32 mouse cellular contexts compared by ENCODE assay signal in the genomic region with DNA sequence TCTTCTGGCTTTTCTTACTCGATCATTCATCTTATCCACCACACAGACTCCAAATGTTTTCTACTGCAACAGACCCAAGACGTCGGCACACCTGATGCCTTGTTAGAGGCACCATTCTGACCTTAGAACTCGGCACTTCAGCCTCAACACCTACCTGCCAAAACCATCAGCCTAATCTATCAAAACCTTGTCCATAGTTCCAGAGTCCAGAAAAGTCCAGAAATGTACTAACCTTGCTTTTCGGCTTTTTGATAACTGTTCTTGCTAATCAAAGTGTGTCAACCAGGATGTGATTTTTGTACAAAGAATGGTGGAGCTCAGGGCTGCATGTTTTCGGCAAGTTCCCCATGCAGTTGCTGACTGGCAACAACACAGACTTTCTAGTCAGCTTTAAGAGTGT.
"Had no signal": no experiment of that assay in that cellular context is flagged by ENCODE, and none has a peak within 500 bp of the region (broad histone marks: within the 10 kb centered on the region; RNA-seq: fewer than 3 reads in every experiment).

No protein-coding gene starts in this region.

- ATAC-seq: liver, embryonic 12.5 days; liver, postnatal 0 days; lung, postnatal 0 days; midbrain, embryonic 13.5 days; midbrain, embryonic 15.5 days; midbrain, embryonic 16.5 days had no signal

- H3K4me3 ChIP-seq: left cerebral cortex, adult 2 months; limb, embryonic 10.5 days; limb, embryonic 12.5 days; limb, embryonic 13.5 days; limb, embryonic 15.5 days; liver, embryonic 12.5 days; liver, embryonic 13.5 days; liver, embryonic 15.5 days; lung, embryonic 15.5 days; megakaryocyte, embryonic 14.5 days; midbrain, embryonic 10.5 days; midbrain, embryonic 12.5 days; midbrain, embryonic 13.5 days; midbrain, embryonic 15.5 days; myocyte; neural tube, embryonic 12.5 days had no signal

- DNase-seq: left cerebral cortex, postnatal 4 days; liver, embryonic 13.5 days; liver, postnatal 0 days; lung, adult 18-20 months; lung, adult 2 months; lung, embryonic 14.5 days; lung, postnatal 10 days; lung, postnatal 14 days; lung, postnatal 36 days; lung, postnatal 4 days; midbrain, embryonic 14.5 days had no signal

- H3K4me1 ChIP-seq: limb, embryonic 12.5 days; limb, embryonic 13.5 days; midbrain, embryonic 10.5 days; midbrain, embryonic 12.5 days; midbrain, embryonic 13.5 days; midbrain, embryonic 15.5 days; neural tube, embryonic 12.5 days had no signal

- H3K36me3 ChIP-seq: limb, embryonic 10.5 days; limb, embryonic 12.5 days; limb, embryonic 13.5 days; limb, embryonic 15.5 days; liver, embryonic 12.5 days; liver, embryonic 13.5 days; liver, embryonic 15.5 days; lung, embryonic 15.5 days; midbrain, embryonic 10.5 days; midbrain, embryonic 12.5 days; midbrain, embryonic 13.5 days; midbrain, embryonic 15.5 days; neural tube, embryonic 12.5 days had no signal

- H3K27me3 ChIP-seq: limb, embryonic 12.5 days; limb, embryonic 13.5 days; limb, embryonic 15.5 days; liver, embryonic 12.5 days; liver, embryonic 13.5 days; liver, embryonic 15.5 days; midbrain, embryonic 12.5 days; midbrain, embryonic 13.5 days; midbrain, embryonic 15.5 days; neural tube, embryonic 12.5 days had no signal

- H3K27ac ChIP-seq: left cerebral cortex, adult 2 months; limb, embryonic 10.5 days; limb, embryonic 12.5 days; limb, embryonic 13.5 days; limb, embryonic 15.5 days; liver, embryonic 12.5 days; liver, embryonic 13.5 days; liver, embryonic 14.5 days; liver, embryonic 15.5 days; lung, embryonic 15.5 days; macrophage; midbrain, embryonic 10.5 days; midbrain, embryonic 12.5 days; midbrain, embryonic 13.5 days; midbrain, embryonic 15.5 days; neural tube, embryonic 12.5 days had no signal

- H3K9me3 ChIP-seq: limb, embryonic 10.5 days; limb, embryonic 12.5 days; limb, embryonic 13.5 days; limb, embryonic 15.5 days; liver, embryonic 12.5 days; liver, embryonic 13.5 days; liver, embryonic 15.5 days; lung, embryonic 15.5 days; midbrain, embryonic 10.5 days; midbrain, embryonic 12.5 days; midbrain, embryonic 13.5 days; midbrain, embryonic 15.5 days; neural tube, embryonic 12.5 days had no signal

- H3K9ac ChIP-seq: limb, embryonic 12.5 days; limb, embryonic 13.5 days; limb, embryonic 15.5 days; liver, embryonic 12.5 days; liver, embryonic 13.5 days; liver, embryonic 14.5 days; liver, embryonic 15.5 days; liver, postnatal 0 days; lung, embryonic 14.5 days; lung, embryonic 15.5 days; midbrain, embryonic 12.5 days; midbrain, embryonic 13.5 days; midbrain, embryonic 15.5 days; neural tube, embryonic 12.5 days had no signal

- H3K4me2 ChIP-seq: limb, embryonic 12.5 days; limb, embryonic 13.5 days; limb, embryonic 15.5 days; liver, embryonic 11.5 days; liver, embryonic 12.5 days; liver, embryonic 13.5 days; liver, embryonic 15.5 days; lung, embryonic 14.5 days; lung, embryonic 15.5 days; midbrain, embryonic 11.5 days; midbrain, embryonic 12.5 days; midbrain, embryonic 13.5 days; midbrain, embryonic 15.5 days; neural tube, embryonic 12.5 days had no signal
